Mouse (Mus musculus) G1E-ER4 (cell line): ENCODE measurements around the gene Borcs8. TPM values are rescaled to one million over a fixed set of nuclear protein-coding genes. Genes with fewer than 3 reads are reported as not detected.

Source experiments
- GATA1 ChIP-seq: IDR thresholded peaks from one replicate; pipeline ENCODE4 v1.8.0; 2012; ENCODE audit warnings: low read length, inconsistent platforms
- polyA plus RNA-seq: library from polyadenylated mRNA; stranded (reverse); fragments of >175 nt; gene quantifications from 2 replicates; pipeline ENCODE4 v1.2.3, GENCODE M21; 2012

The Borcs8 gene
- polyA plus RNA-seq = 20.5 and 52.7 TPM in 2 replicates

DNA sequence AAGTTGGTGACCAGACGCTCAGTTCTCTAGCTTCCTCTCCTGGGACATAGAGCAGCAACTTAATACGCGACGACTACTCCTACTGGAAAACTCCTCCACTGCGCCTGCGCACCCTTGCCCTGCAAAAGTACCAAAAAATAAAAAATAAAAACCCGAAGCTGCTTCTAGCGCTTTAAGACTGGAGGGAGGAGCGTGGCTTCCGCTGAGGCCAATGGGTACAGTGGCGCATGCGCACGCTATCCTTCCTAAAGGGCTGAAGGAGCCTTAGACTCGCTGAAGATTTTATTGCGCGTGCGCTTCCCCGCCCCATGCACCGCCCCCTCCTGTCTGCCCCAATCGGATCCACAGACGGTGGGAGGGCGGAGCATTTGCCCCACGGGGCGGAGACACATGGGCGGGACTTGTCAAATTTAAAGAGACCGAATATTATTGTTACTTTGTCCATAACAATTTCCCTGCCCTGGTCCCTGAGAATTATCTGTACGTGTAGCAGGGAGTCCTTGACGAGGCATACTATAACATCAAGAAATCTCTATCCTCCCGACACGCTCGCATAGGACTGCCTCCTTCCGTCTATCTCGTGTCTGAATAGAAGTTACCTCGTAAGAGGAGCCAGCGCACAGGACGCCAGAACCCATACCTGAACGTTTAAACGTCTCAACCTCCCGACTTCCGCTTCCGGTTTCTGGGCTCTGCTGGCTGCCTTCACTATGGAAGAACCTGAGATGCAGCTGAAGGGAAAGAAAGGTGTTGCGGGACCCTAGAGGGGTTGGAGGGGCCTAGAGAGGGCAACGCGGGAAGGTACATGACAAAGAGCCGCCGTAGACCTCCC lies at the start of gene Borcs8, which contains the start of the genes Rfxank and Mef2b:
TSS of gene Borcs8 (plus strand) at position 474 of the 832 bp plus-strand sequence.
TSS of gene Rfxank (minus strand) at position 129 of the 832 bp plus-strand sequence.
TSS of gene Mef2b (plus strand) at position 686 of the 832 bp plus-strand sequence.
- TF ChIP-seq GATA1 = no peak

GRCm38 (mm10) chr8:70092786-70093185 lies 46.5 kb upstream of the Borcs8 start:
- TF ChIP-seq GATA1 = no peak

DNA sequence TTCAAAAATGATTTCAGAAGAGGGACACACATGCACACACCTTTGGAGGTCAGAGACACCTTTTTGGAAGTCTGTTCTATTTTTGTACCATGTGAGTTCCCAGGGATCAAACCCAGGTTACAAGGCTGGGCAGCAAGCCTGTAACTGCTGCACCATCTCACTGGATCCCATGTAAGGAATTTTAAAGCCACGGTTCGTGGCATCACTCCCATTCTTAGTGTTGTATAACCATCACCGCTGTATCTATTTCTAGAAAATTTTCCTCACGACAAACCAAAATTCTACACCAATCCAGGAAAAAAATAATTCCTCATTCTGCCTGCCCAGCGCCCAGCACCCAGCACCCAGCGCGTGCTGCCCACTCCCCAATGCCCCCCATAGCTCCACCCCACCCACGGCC lies 40.0 kb upstream of the Borcs8 start:
- no peak for TF ChIP-seq GATA1

DNA sequence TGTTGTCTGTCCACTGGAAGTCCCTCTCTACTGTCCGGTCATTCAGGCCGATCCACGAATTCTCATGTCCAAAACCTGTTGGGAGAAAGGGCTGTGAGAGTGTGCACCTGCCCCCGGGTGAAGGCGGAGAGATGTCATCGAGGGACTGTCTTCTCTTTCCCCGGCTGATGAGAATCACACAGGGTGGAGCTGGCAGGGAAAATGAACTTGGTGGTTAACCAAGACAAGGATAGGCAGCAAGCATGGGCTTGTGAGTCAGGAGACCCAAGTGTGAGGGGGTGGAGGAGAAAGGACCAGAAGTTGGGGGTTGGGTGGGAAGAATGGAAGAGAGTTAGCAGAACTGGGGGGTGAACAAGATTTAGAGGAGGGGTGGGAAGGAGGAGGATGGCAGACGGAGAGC lies 39.1 kb upstream of the Borcs8 start:
- TF ChIP-seq GATA1 = no peak

DNA sequence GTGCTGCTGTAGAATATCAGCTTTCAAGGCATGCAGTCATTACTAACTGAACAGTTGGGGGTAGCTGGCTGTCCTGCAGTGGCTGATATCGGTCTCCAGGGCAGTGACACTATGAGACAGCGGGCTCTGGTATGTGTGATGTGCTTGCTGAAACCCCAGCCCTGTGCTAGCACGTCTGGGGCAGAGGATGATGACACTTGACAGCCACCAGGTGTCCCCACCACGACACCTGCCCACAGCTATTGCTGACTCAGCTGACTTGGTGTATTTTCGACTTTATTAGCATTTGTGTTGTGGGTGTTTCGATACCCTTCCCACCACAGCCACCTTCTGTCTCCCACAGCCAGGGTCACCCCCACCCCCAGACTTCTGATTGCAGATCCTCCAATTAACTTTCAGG lies 34.8 kb upstream of the Borcs8 start:
- no peak for TF ChIP-seq GATA1

DNA sequence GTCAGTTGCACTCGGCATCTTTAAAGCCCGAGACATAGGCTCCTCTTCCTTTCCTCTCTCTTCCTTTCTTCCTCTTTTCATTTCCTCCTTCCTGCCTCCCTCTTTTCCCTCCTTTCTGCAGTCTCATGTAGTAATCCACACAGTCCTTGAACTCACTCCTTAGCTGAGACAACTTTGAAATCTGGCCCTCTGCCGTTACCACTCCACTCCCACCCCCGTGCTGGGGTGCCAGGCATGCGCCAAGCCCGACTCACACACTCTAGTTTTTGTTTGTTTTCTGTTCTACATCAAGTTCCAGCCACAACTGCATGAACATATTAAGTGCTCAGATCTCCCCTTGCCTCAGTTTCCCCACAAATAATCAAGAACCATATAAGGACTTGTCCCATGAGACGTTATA lies 34.4 kb upstream of the Borcs8 start:
- no peak for TF ChIP-seq GATA1

DNA sequence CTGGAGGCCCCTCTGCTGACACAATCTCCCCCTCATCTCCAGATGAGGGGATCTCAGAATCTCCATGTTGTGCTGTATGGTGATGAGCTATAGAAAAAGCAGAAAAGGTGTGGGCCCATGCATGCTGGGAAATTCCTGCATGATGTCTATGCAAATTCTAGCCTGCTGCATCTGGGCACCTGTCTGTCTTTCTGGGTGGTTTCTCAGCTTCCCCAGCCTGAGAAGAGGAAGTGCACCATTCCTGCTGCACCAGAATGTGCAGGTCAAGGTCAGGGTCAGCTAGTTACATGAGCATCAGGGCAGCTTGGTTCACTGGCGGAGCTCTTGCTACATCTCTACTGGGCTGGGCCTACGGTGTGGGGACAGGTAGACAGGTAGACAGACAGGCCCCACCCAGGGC lies 28.8 kb upstream of the Borcs8 start:
- TF ChIP-seq GATA1 = no peak

- no peak for TF ChIP-seq GATA1
Observed at GRCm38 (mm10) chr8:70111192-70111795, 28.0 kb upstream of the Borcs8 start.

- no peak for TF ChIP-seq GATA1
Observed at GRCm38 (mm10) chr8:70112401-70113016, 26.8 kb upstream of the Borcs8 start.

- no peak for TF ChIP-seq GATA1
Observed at GRCm38 (mm10) chr8:70114488-70114887, 24.8 kb upstream of the Borcs8 start.

GRCm38 (mm10) chr8:70114892-70115291 lies 24.4 kb upstream of the Borcs8 start:
- no peak for TF ChIP-seq GATA1

DNA sequence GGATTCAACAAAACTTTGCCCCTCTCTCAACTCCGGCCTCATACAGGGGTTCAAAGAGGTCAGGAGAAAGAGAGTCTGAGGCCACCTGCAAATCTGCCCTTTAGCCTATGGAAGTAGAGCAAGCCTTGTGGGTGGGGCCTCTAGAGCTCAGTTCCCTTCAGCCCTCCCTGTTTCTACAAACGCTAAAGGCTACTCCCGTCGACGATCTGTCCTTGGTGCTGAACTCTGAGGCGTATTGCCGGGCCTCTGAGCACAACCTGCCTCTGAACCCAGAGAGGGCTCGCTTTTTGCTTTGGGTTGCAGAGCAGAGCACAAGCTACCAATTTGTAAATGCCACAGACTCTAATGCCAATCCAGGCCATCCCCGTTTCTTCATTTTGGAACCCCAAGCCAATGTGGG lies 21.7 kb upstream of the Borcs8 start:
- no peak for TF ChIP-seq GATA1

DNA sequence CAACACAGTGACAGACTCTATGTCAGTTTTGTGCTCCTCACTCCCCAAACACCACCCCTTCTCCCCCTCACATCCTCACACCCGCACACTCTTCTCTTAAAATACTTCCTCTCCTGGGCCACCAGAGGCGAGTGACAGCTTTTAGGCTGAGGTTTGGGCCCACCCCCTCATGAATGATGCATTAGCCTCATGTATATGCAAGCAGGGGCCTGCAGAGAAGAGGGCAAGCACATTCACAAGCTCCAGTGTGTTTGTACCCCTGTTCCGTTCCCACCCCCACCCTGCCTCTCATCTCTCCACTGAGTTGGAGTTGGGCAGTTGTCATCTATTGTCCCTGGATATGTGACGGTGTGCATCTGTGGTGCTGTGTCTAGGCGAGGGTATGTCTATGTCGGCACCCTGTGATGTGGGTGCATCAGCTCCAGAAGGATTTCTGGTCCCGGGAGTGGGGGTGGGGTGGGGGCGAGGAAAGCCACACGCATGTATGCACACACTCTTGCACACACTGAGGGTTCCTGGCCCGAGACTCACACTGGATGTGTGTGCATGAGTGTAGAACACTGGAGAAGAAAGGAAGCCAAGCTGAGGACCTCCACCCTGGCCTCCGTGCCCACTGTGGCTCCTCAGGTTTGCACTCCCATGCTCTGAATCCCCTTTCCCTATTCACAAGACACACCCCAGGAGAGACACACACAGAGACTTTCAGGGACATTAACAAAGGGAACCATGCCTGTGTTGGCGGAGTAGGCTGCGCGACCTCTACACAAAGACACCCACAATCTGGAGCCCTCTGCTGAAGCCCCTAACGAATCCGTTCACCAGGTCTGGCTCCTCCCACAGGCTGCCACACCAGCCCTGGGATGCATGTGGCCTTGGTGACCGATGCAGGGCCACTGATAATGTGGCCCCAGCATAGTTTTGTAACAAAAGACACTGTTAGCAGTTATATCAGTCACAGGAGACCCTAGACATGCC lies 20.3 kb upstream of the Borcs8 start:
- TF ChIP-seq GATA1 = no peak

- no peak for TF ChIP-seq GATA1
Observed at GRCm38 (mm10) chr8:70120667-70121066, 18.6 kb upstream of the Borcs8 start, which contains the start of gene Ncan. Gene Ncan, minus strand, starts transcription at chr8:70120873.

GRCm38 (mm10) chr8:70122863-70123262 lies 16.4 kb upstream of the Borcs8 start:
- no peak for TF ChIP-seq GATA1

DNA sequence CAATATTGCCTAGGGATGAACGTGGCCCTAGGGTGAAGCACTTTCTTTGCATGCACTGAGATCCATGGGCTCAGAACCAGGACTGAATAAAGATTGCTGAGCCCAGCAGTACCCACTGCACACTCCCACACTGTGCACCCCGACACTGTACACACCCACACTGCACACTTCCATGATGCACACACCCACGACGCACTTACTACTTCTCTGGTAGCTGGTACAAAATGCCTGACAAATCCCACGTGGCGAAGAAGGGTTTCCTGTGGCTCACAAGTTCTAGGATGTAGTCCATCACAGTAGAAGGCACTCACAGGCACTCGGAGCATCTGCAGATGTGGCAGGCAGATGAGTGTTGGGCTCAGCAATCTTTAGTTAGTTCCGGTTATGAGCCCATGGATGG lies 14.3 kb upstream of the Borcs8 start:
- TF ChIP-seq GATA1 = no peak
